Mouse (Mus musculus) hindbrain, embryonic 13.5 days (tissue): Measurements from ENCODE around the gene Specc1. TPM values are rescaled to one million over a fixed set of nuclear protein-coding genes. Genes with fewer than 3 reads are reported as not detected.

Experiments used
- ATAC-seq: fragments of 200-750 bp; cut with Nextera tagmentation; 2 replicates; pipeline ENCODE4 v1.8.0; 2017; ENCODE audit warnings: moderate TSS enrichment; ENCODE audit not compliant: low FRiP score
- H3K27ac ChIP-seq: fragments of 300-500 bp; sonication (generic); 2 replicates; pipeline ENCODE4 v1.5.1; 2015; ENCODE audit warnings: inconsistent platforms, mild to moderate bottlenecking, moderate library complexity
- H3K27me3 ChIP-seq: fragments of 300-500 bp; sonication (generic); 2 replicates; pipeline ENCODE4 v1.6.1; 2015; ENCODE audit warnings: mild to moderate bottlenecking, inconsistent platforms
- H3K36me3 ChIP-seq: fragments of 300-500 bp; sonication (generic); 2 replicates; pipeline ENCODE4 v1.6.1; 2015; ENCODE audit warnings: mild to moderate bottlenecking, inconsistent platforms
- H3K4me1 ChIP-seq: fragments of 300-500 bp; sonication (generic); replicated peaks from 2 replicates; pipeline ENCODE4 v1.6.1; 2015; ENCODE audit warnings: inconsistent platforms
- H3K4me2 ChIP-seq: fragments of 300-500 bp; sonication (generic); 2 replicates; pipeline ENCODE4 v1.6.1; 2015; ENCODE audit warnings: inconsistent platforms, mild to moderate bottlenecking, moderate library complexity
- H3K4me3 ChIP-seq: fragments of 300-500 bp; sonication (generic); 2 replicates; pipeline ENCODE4 v1.5.1; 2015; ENCODE audit warnings: mild to moderate bottlenecking, inconsistent platforms
- H3K9ac ChIP-seq: fragments of 300-500 bp; sonication (generic); 2 replicates; pipeline ENCODE4 v1.6.1; 2015; ENCODE audit warnings: mild to moderate bottlenecking, inconsistent platforms
- H3K9me3 ChIP-seq: fragments of 300-500 bp; sonication (generic); 2 replicates; pipeline ENCODE4 v1.6.1; 2016; ENCODE audit warnings: inconsistent platforms
- WGBS: fragments of 180-500 bp; shearing (Covaris S2); methylation state at CpG from one replicate; pipeline ENCODE4 v1.1.7; 2015; 5-methylcytosine and 5-hydroxymethylcytosine counted together
- polyA plus RNA-seq: library from polyadenylated mRNA; unstranded; fragments of >200 nt; fragmentation: Nextera tagmentation; extraction: Ambion mirVana; gene quantifications from 2 replicates; pipeline ENCODE4 v1.2.1, GENCODE M21; 2015

Specc1 gene
- 13.0 and 14.9 TPM in 2 replicates for polyA plus RNA-seq

GRCm38 (mm10) chr11:61956572-61957295 is at the start of gene Specc1:
TSS of gene Specc1 (plus strand) at chr11:61956763.
- H3K4me3 ChIP-seq, result peak within 1 kb of the TSS; percentile 57
- peaks cover 22% of the 10 kb centered on the region for H3K27me3 ChIP-seq
- H3K9me3 ChIP-seq, result no peaks in the 10 kb centered on the region
- no peaks in the 10 kb centered on the region for H3K36me3 ChIP-seq
- H3K27ac ChIP-seq, result no peak within 1 kb of the TSS
- H3K4me2 ChIP-seq, result peak within 1 kb of the TSS; percentile 100
- H3K9ac ChIP-seq, result peak within 1 kb of the TSS; percentile 68
- ATAC-seq, result peak; percentile 95
- peaks cover 8% of the 10 kb centered on the region for H3K4me1 ChIP-seq
- under 1% methylated on average over 53 of the region's 58 CpGs for WGBS

- Histone ChIP-seq H3K4me2 (no peak overlapping the region), H3K4me1 (no peaks in the 10 kb centered on the region), H3K9ac (no peak overlapping the region), H3K9me3 (no peaks in the 10 kb centered on the region), H3K36me3 (peaks cover 49% of the 10 kb centered on the region), H3K4me3 (no peak overlapping the region), H3K27ac (no peak overlapping the region), H3K27me3 (no peaks in the 10 kb centered on the region)
- ATAC-seq, result no peak
These were observed 48.2 kb upstream of the Specc1 start for GRCm38 (mm10) chr11:61908315-61908714.

DNA sequence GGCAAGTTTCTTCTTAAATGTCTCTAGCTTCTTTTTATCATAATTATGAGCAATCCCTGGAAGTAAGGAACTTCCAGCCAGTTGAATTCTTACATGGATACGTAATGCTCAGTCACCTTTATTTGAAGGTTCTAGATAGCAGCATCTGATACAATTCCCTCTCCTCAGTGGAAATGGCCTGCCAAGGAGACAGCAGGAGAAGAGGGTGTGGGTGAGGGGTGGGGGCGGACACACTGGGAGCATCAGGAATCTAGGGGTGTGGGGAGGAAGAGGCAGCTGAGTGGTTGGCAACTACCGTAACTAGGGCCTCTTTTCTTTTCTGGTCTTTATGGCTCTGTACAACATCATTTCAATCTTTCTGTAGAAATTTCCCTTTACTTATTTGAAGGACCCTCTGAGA is 36.9 kb upstream of the Specc1 start:
- WGBS, result 98% methylated on average over 3 of the region's 3 CpGs
- no peak overlapping the region for H3K9ac ChIP-seq
- H3K27me3 ChIP-seq, result no peaks in the 10 kb centered on the region
- no peak for ATAC-seq
- H3K36me3 ChIP-seq, result peaks cover 27% of the 10 kb centered on the region
- H3K4me1 ChIP-seq, result peaks cover 3% of the 10 kb centered on the region; the same call in 1 of the 2 replicates
- no peak overlapping the region for H3K27ac ChIP-seq
- no peak overlapping the region for H3K4me3 ChIP-seq
- no peaks in the 10 kb centered on the region for H3K9me3 ChIP-seq
- no peak overlapping the region for H3K4me2 ChIP-seq

DNA sequence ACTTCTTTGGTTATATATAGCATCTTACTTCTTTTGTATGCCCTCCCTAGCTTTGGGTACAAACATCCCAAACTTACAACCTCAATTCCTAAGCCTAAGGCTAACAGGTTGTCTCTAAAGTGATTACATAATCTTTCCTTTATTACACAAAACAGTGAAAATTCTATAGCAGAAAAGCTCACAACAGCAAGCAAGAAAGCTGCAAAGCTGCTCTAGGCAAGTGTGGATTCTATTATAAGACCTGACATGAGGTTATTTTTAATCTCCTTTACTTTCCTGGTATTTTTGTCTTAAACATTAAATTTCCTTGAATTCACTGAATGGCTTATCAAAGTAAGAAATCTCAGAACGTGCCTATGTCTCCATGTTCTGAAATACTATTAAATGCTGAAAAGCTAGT is 33.3 kb upstream of the Specc1 start:
- Histone ChIP-seq H3K4me1 (peaks cover 3% of the 10 kb centered on the region), H3K36me3 (peaks cover 10% of the 10 kb centered on the region), H3K9ac (no peak overlapping the region), H3K4me2 (no peak overlapping the region), H3K4me3 (no peak overlapping the region), H3K27me3 (no peaks in the 10 kb centered on the region), H3K9me3 (no peaks in the 10 kb centered on the region), H3K27ac (no peak overlapping the region)
- ATAC-seq, result no peak
- WGBS, result 95% methylated on average over 1 of the region's 1 CpGs

GRCm38 (mm10) chr11:61929323-61930097 is 27.1 kb upstream of the Specc1 start:
- H3K9ac ChIP-seq, result peak overlapping the region; percentile 92
- ATAC-seq, result peak; percentile 77
- peak overlapping the region; percentile 68 for H3K4me2 ChIP-seq
- 3% methylated on average over 39 of the region's 47 CpGs for WGBS
- H3K27me3 ChIP-seq, result no peaks in the 10 kb centered on the region
- H3K4me1 ChIP-seq, result peaks cover 19% of the 10 kb centered on the region
- no peaks in the 10 kb centered on the region for H3K9me3 ChIP-seq
- peak overlapping the region; percentile 98 for H3K27ac ChIP-seq
- H3K4me3 ChIP-seq, result peak overlapping the region; percentile 96
- H3K36me3 ChIP-seq, result no peaks in the 10 kb centered on the region

DNA sequence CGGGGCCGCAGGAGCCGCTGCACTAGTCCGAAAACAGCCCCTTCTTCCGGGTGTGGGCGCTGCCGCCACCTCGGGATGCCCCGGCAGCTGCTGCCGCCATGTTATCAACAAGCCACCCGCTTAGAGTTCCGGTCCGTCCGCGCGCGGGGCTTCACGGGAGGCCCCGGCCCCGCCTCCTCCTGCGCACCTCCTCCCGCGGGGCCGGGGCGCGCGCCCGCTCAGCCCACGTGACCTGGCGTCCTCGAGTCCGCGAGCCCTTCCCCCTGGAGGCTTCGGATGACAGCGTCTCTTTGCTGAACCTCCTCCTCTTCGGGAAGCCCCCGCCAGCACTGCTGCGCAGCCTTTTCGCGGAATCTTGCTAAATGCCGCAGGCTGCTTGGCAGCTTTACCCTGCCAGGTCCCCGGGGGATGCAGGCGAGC is 26.5 kb upstream of the Specc1 start, which contains the start of gene Akap10:
Akap10 (minus strand) TSS at position 155 of the 420 bp plus-strand sequence.
- Histone ChIP-seq H3K27ac (peak within 1 kb of the TSS; percentile 98), H3K4me1 (peaks cover 19% of the 10 kb centered on the region), H3K27me3 (no peaks in the 10 kb centered on the region), H3K9ac (peak within 1 kb of the TSS; percentile 92), H3K36me3 (no peaks in the 10 kb centered on the region), H3K9me3 (no peaks in the 10 kb centered on the region), H3K4me2 (peak within 1 kb of the TSS; percentile 72), H3K4me3 (peak within 1 kb of the TSS; percentile 96)
- ATAC-seq, result peak; percentile 93
- WGBS, result under 1% methylated on average over 43 of the region's 43 CpGs

DNA sequence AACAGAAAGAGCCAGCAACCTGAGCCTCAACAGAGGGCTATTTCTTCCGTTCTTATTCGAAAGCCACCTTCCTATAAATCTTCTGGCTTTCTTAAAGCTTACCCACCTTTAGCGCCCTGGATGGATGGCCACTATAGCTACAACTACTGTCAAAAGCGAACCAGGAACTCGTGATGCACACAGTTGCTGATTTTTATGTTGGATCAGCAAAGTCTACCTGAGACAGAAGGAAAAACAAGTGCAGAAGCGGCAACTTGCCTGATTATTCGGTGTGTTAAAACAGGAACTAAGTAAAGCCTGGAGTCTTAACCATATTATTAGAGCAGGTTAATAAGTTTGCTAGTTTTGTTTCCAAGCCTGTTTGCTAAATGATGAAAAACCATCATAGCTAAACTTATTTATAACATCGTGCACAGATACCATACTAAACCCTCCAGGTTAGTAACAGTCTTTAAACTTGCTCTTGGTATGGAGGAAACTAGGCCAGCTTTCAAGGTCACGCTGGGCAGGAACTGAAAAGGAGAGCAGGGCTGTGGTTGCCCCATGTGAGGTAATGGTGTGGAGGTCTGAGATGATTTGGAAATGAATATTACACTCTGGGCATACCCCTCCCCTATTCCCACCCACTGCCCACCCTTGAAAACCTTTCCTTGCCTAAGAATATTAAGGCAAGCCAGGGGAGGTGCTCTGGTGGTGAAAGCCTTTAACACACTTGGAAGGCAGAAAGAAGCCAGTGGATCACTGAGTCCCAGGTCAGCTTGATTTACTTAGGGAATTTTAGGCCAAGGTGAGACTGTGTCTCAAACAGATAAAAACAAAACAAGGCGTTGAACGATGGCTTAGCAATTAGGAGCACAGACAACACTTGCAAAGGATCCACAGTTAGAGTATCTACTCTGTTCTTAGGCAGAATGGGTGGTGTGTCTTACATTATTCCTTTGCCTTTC is 25.6 kb upstream of the Specc1 start:
- peak; percentile 40; the same call in 1 of the 2 replicates for ATAC-seq
- H3K4me3 ChIP-seq, result peak overlapping the region; percentile 96
- 20% methylated on average over 11 of the region's 11 CpGs for WGBS

GRCm38 (mm10) chr11:61937761-61938160 is 18.8 kb upstream of the Specc1 start:
- H3K4me1 ChIP-seq, result no peaks in the 10 kb centered on the region
- no peaks in the 10 kb centered on the region for H3K36me3 ChIP-seq
- H3K27ac ChIP-seq, result no peak overlapping the region
- H3K9ac ChIP-seq, result no peak overlapping the region
- 81% methylated on average over 1 of the region's 1 CpGs for WGBS
- H3K4me3 ChIP-seq, result no peak overlapping the region
- no peaks in the 10 kb centered on the region for H3K9me3 ChIP-seq
- H3K27me3 ChIP-seq, result no peaks in the 10 kb centered on the region
- ATAC-seq, result no peak
- H3K4me2 ChIP-seq, result no peak overlapping the region

More for the DNA sequence above, 25.6 kb upstream of the Specc1 start:
- Histone ChIP-seq H3K36me3 (no peaks in the 10 kb centered on the region), H3K4me1 (peaks cover 19% of the 10 kb centered on the region), H3K27me3 (no peaks in the 10 kb centered on the region), H3K27ac (peak overlapping the region; percentile 98), H3K4me2 (peak overlapping the region; percentile 72), H3K9ac (peak overlapping the region; percentile 92), H3K9me3 (no peaks in the 10 kb centered on the region)

- Histone ChIP-seq H3K9me3 (no peaks in the 10 kb centered on the region), H3K9ac (no peak overlapping the region), H3K4me2 (no peak overlapping the region), H3K27me3 (no peaks in the 10 kb centered on the region), H3K27ac (no peak overlapping the region), H3K4me3 (no peak overlapping the region), H3K36me3 (no peaks in the 10 kb centered on the region), H3K4me1 (no peaks in the 10 kb centered on the region)
- WGBS, result 93% methylated on average over 2 of the region's 2 CpGs
- no peak for ATAC-seq
These were observed 13.7 kb upstream of the Specc1 start for GRCm38 (mm10) chr11:61942903-61943302.

- Histone ChIP-seq H3K9me3 (no peaks in the 10 kb centered on the region), H3K27me3 (no peaks in the 10 kb centered on the region), H3K4me1 (no peaks in the 10 kb centered on the region), H3K27ac (no peak overlapping the region), H3K4me3 (no peak overlapping the region), H3K4me2 (no peak overlapping the region), H3K9ac (no peak overlapping the region), H3K36me3 (no peaks in the 10 kb centered on the region)
- WGBS, result 88% methylated on average over 9 of the region's 9 CpGs
- ATAC-seq, result no peak
These were observed 12.1 kb upstream of the Specc1 start for GRCm38 (mm10) chr11:61944417-61944816.

- H3K4me1 ChIP-seq, result no peaks in the 10 kb centered on the region
- H3K4me2 ChIP-seq, result no peak overlapping the region
- H3K27ac ChIP-seq, result no peak overlapping the region
- no peaks in the 10 kb centered on the region for H3K9me3 ChIP-seq
- no peak overlapping the region for H3K4me3 ChIP-seq
- no peaks in the 10 kb centered on the region for H3K27me3 ChIP-seq
- no peak overlapping the region for H3K9ac ChIP-seq
- ATAC-seq, result no peak
- 94% methylated on average over 4 of the region's 4 CpGs for WGBS
- no peaks in the 10 kb centered on the region for H3K36me3 ChIP-seq
These were observed 10.0 kb upstream of the Specc1 start for GRCm38 (mm10) chr11:61946608-61947007.

DNA sequence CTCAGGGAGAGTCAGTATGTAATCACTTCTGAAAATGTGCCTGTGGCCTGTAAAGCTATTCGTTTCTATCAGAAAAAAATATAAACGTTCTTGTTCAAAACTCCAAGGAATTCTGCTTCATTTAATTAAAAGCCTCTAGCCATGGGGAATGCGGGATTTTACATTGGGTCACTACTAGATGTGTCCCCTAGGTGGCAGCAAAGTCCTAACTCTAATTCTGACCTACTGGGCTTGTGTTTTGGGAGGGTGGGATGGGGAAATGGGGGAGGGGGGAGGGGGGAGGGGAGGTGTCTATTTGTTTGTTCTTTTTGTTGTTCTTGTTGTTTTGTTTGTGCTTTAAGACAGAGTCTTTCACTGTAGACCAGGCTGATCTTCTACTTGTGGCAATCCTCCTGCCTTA is 7.2 kb upstream of the Specc1 start:
- Histone ChIP-seq H3K4me1 (no peaks in the 10 kb centered on the region), H3K36me3 (no peaks in the 10 kb centered on the region), H3K4me3 (no peak overlapping the region), H3K4me2 (no peak overlapping the region), H3K9ac (no peak overlapping the region), H3K27me3 (no peaks in the 10 kb centered on the region), H3K27ac (no peak overlapping the region), H3K9me3 (no peaks in the 10 kb centered on the region)
- 2% methylated on average over 3 of the region's 3 CpGs for WGBS
- ATAC-seq, result no peak
